Mouse (Mus musculus): ENCODE results near the gene Cldnd2. TPM values are rescaled to one million over a fixed set of nuclear protein-coding genes. Genes with fewer than 3 reads are reported as not detected.

Cldnd2 gene
- polyA plus RNA-seq, 1 experiment: not detected

- H3K4me1 ChIP-seq: peaks cover 92% of the 10 kb centered on the region
- H3K4me3 ChIP-seq (replicated peaks): peak overlapping the region; percentile 92
- no peaks in the 10 kb centered on the region for H3K9me3 ChIP-seq
- no peaks in the 10 kb centered on the region for H3K27me3 ChIP-seq (replicated peaks)
- peaks cover 27% of the 10 kb centered on the region for H3K36me3 ChIP-seq (replicated peaks; ENCODE audit: low read length)
- TF ChIP-seq FLI1 (IDR thresholded peaks at IDR 0.05; ENCODE audit: low read length) (no peak), GATA1 (IDR thresholded peaks at IDR 0.05; ENCODE audit: borderline replicate concordance, low read length) (no peak)
These were observed 2.7 kb downstream of the Cldnd2 start for GRCm38 (mm10) chr7:43443126-43443916.

DNA sequence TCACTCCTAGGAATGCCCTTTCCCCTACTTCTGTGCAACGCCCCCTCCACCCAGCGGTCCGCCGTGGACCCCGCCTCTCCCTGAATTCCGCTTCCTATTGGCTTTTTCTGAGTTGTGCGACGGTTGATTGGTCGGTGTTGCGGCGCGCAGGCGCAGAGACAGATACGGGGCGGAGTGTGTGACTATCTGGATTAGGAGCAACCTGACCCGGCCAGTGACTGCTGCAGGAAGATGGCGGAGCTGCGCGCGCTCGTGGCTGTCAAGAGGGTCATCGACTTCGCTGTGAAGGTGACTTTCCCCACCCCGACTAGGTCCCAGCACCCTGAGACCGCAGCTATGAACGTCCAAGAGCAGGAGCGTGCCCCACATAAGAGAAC lies 3.3 kb downstream of the Cldnd2 start, which contains the start of the genes Etfb and Gm45233:
Gene Etfb, plus strand, starts transcription at position 167 of the 377 bp plus-strand sequence.
Gene Gm45233, plus strand, starts transcription at position 212 of the 377 bp plus-strand sequence.
- H3K4me3 ChIP-seq (replicated peaks): peak within 1 kb of the TSS; percentile 92
- H3K36me3 ChIP-seq (replicated peaks; ENCODE audit: low read length): peaks cover 33% of the 10 kb centered on the region
- H3K27me3 ChIP-seq (replicated peaks): no peaks in the 10 kb centered on the region
- no peaks in the 10 kb centered on the region for H3K9me3 ChIP-seq
- H3K4me1 ChIP-seq: peaks cover 92% of the 10 kb centered on the region
- TF ChIP-seq GATA1 (IDR thresholded peaks at IDR 0.05; ENCODE audit: borderline replicate concordance, low read length): 0 out of 3 replicates have a peak, but pooled peaks have one; percentile 32
- no peak for TF ChIP-seq FLI1 (IDR thresholded peaks at IDR 0.05; ENCODE audit: low read length)

DNA sequence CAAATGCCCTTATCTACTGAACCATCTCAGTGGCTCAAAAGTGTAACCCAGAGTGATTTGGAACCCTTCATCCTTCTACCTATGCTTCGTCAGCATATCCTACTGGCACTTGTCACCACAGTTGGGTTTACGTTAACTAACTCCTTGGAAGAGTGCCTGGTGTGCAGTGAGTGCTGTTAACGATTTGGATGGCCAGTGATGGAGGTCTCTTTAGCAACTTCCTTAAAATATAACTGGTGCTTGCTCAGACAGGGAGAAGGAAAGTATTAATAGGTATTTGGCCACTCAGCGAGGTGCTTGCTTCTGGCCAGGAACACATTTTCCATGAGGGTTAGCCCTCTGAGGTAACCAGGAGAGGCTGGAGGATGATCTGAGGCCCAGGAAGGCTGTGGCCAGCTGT lies 7.2 kb downstream of the Cldnd2 start:
- H3K36me3 ChIP-seq (replicated peaks; ENCODE audit: low read length): peaks cover 69% of the 10 kb centered on the region
- H3K4me1 ChIP-seq: peaks cover 89% of the 10 kb centered on the region
- H3K4me3 ChIP-seq (replicated peaks): no peak overlapping the region
- H3K9me3 ChIP-seq: no peaks in the 10 kb centered on the region
- no peak for TF ChIP-seq GATA1 (IDR thresholded peaks at IDR 0.05; ENCODE audit: borderline replicate concordance, low read length)
- no peak for TF ChIP-seq FLI1 (IDR thresholded peaks at IDR 0.05; ENCODE audit: low read length)
- no peaks in the 10 kb centered on the region for H3K27me3 ChIP-seq (replicated peaks)

DNA sequence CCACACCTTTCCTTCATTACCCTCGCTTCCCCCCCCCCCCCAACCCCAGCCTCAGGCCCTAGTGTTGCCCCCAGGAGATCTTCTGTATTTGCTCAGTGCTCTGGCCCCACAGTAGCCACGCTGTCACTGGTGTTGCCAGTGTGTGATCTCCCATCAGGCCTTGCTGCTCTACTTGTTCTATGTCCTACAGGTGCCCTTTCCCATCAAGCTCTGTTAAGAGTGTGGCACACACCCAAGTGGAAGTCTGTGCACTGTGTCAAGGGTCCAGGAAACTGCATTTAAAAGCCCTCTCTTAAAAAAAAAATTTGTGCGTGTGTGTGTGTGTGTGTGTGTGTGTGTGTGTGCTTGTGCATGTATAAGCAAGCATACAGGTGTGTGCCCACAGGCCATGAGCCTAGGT lies 7.7 kb downstream of the Cldnd2 start:
- Histone ChIP-seq H3K4me3 (replicated peaks) (peak overlapping the region; percentile 59), H3K27me3 (replicated peaks) (no peaks in the 10 kb centered on the region), H3K4me1 (peaks cover 90% of the 10 kb centered on the region), H3K36me3 (replicated peaks; ENCODE audit: low read length) (peaks cover 73% of the 10 kb centered on the region), H3K9me3 (no peaks in the 10 kb centered on the region)
- TF ChIP-seq FLI1 (IDR thresholded peaks at IDR 0.05; ENCODE audit: low read length) (no peak), GATA1 (IDR thresholded peaks at IDR 0.05; ENCODE audit: borderline replicate concordance, low read length) (no peak)

- TF ChIP-seq FLI1 (IDR thresholded peaks at IDR 0.05; ENCODE audit: low read length) (no peak), GATA1 (IDR thresholded peaks at IDR 0.05; ENCODE audit: borderline replicate concordance, low read length) (no peak)
- peaks cover 89% of the 10 kb centered on the region for H3K36me3 ChIP-seq (replicated peaks; ENCODE audit: low read length)
- H3K4me1 ChIP-seq: peaks cover 87% of the 10 kb centered on the region
These were observed 9.2 kb downstream of the Cldnd2 start for GRCm38 (mm10) chr7:43449811-43450210.

GRCm38 (mm10) chr7:43451726-43452125 lies 11.1 kb downstream of the Cldnd2 start:
- Histone ChIP-seq H3K27me3 (replicated peaks) (no peaks in the 10 kb centered on the region), H3K36me3 (replicated peaks; ENCODE audit: low read length) (peaks cover 96% of the 10 kb centered on the region)
- TF ChIP-seq GATA1 (IDR thresholded peaks at IDR 0.05; ENCODE audit: borderline replicate concordance, low read length) (no peak), FLI1 (IDR thresholded peaks at IDR 0.05; ENCODE audit: low read length) (no peak)

More at GRCm38 (mm10) chr7:43449811-43450210, 9.2 kb downstream of the Cldnd2 start:
- Histone ChIP-seq H3K27me3 (replicated peaks) (no peaks in the 10 kb centered on the region), H3K9me3 (no peaks in the 10 kb centered on the region), H3K4me3 (replicated peaks) (no peak overlapping the region)

GRCm38 (mm10) chr7:43452609-43453008 lies 12.0 kb downstream of the Cldnd2 start:
- no peak overlapping the region for H3K4me3 ChIP-seq (replicated peaks)
- H3K9me3 ChIP-seq: no peaks in the 10 kb centered on the region
- H3K4me1 ChIP-seq: peaks cover 59% of the 10 kb centered on the region
- TF ChIP-seq GATA1 (IDR thresholded peaks at IDR 0.05; ENCODE audit: borderline replicate concordance, low read length): no peak
- TF ChIP-seq FLI1 (IDR thresholded peaks at IDR 0.05; ENCODE audit: low read length): no peak
- peaks cover 97% of the 10 kb centered on the region for H3K36me3 ChIP-seq (replicated peaks; ENCODE audit: low read length)
- H3K27me3 ChIP-seq (replicated peaks): no peaks in the 10 kb centered on the region

More at GRCm38 (mm10) chr7:43451726-43452125, 11.1 kb downstream of the Cldnd2 start:
- no peak overlapping the region for H3K4me3 ChIP-seq (replicated peaks)
- peaks cover 68% of the 10 kb centered on the region for H3K4me1 ChIP-seq
- no peaks in the 10 kb centered on the region for H3K9me3 ChIP-seq

DNA sequence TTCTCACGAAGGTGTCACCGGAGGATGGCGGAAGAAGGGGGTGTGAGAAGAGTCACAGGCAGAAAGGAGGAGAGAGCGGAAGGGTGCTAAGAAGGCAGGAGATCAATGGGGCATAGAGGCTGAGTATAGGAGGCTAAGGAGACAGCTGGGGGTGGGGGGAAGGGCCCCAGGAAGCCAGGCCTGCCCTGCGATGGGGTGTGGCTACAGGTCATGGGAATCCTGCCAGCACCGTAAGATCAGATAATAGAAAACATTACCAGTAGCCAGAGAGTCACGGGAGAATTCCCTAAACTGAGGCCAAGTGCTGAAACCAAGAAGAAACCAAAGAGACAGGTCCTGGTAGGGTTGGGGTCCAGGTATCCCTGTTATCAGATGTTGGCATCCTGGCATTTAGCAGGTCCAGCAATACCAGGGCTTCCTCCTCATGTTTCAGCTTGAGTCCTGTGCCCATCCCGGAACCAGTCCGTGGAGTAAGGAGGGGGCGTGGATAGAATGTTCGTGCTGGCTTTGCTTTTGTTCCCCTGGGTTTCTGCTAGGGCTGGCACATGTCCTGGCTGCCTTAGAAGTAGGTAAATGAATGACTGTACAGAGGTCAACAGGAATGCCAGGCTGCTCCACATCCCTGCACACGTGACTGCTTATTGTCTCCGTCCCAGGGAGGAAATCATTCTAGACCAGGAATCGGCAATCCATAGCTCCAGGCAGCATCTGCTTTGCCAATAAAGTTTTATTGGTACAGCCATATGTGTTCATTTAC lies 13.2 kb downstream of the Cldnd2 start:
- no peak for TF ChIP-seq FLI1 (IDR thresholded peaks at IDR 0.05; ENCODE audit: low read length)
- TF ChIP-seq GATA1 (IDR thresholded peaks at IDR 0.05; ENCODE audit: borderline replicate concordance, low read length): no peak
- Histone ChIP-seq H3K27me3 (replicated peaks) (no peaks in the 10 kb centered on the region), H3K4me1 (peaks cover 47% of the 10 kb centered on the region), H3K9me3 (no peaks in the 10 kb centered on the region), H3K36me3 (replicated peaks; ENCODE audit: low read length) (peaks cover 94% of the 10 kb centered on the region), H3K4me3 (replicated peaks) (no peak overlapping the region)

- H3K36me3 ChIP-seq (replicated peaks; ENCODE audit: low read length): peaks cover 88% of the 10 kb centered on the region
- H3K9me3 ChIP-seq: no peaks in the 10 kb centered on the region
- peaks cover 41% of the 10 kb centered on the region for H3K4me1 ChIP-seq
- no peaks in the 10 kb centered on the region for H3K27me3 ChIP-seq (replicated peaks)
- no peak for TF ChIP-seq FLI1 (IDR thresholded peaks at IDR 0.05; ENCODE audit: low read length)
- H3K4me3 ChIP-seq (replicated peaks): no peak overlapping the region
These were observed 13.8 kb downstream of the Cldnd2 start for GRCm38 (mm10) chr7:43454371-43454770.

DNA sequence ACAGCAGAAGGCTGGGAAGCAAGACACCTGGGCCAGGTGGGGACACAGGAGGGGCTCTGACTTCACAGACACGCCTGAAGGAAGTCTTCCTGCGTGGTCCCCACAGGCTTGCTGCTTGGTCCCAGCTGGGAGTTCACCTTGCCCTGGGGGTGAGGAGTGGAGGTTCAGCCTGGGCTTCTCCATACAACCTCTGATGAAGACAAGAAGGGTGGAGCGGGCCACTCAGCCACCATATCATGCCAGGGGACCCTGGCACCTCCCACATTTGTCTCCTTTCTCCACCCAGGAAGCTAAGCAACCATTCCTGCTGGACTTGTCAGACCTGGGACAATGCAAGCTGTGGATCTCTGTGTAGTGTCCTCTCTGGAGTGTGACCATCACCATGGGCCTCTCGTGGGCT lies 22.3 kb downstream of the Cldnd2 start, which contains the start of gene Vsig10l:
Gene Vsig10l, plus strand, starts transcription at position 301 of the 400 bp plus-strand sequence.
- H3K4me3 ChIP-seq (replicated peaks): peak within 1 kb of the TSS; percentile 23
- no peak for TF ChIP-seq FLI1 (IDR thresholded peaks at IDR 0.05; ENCODE audit: low read length)
- H3K27me3 ChIP-seq (replicated peaks): peaks cover 11% of the 10 kb centered on the region
- peaks cover 15% of the 10 kb centered on the region for H3K36me3 ChIP-seq (replicated peaks; ENCODE audit: low read length)
- H3K4me1 ChIP-seq: peaks cover 45% of the 10 kb centered on the region
- no peaks in the 10 kb centered on the region for H3K9me3 ChIP-seq
